8 mouse cellular contexts compared by ENCODE assay signal in the genomic region with DNA sequence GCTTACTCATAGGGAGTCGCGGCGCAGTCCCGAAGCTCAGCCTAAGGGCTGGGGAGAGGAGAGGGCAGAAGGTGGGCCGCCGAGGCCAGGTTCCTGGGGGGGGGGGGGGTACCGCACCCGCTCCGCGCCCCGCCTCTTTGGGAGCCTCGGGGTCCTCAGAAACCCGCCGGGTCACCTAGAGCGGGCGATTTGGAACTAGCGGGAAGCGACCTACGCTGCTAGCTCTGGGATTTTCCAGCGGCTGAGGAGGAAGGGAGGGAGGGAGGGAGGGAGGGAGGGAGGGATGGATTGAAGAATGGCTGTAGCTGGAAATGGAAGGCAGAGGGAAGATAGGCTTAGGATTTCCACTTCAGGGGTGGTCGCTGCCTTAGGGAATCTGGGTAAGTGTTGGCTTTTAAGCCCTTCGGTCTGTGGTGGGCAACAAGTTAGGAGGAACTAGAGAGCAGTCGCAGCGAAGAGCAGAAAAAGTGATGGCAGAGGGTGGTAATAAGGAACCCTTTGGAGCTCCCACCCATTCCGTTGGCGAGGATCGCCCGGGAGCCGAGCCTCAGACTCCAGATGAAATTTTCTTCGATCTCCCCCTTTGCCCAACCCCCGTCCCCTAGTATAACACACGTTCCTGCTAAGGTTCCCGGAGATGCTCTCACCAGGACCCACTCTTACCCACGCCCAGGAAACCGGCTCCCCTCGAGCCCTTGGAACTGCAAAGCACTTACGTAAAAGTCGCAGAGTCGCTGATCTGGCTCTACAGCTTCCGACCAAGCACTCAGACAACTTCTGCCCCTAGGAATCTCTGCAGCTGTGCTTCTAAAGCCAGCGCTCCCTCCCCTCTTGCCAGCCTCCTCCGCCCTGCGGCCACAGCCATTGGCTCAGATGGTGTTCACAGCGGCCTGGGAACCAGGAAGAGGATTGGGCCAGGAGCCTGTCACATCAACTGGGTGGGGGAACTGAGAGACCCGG. TPM values are rescaled to one million over a fixed set of nuclear protein-coding genes. Genes with fewer than 3 reads are reported as not detected.
DNase-seq lines count a peak whose midpoint lies in the region; ATAC-seq and TF ChIP-seq lines count a peak whose summit lies in the region.

A gene (minus strand): TSS at position 851 of the 960 bp plus-strand sequence.

- 13% methylated on average over 43 of the region's 45 CpGs for WGBS in hindbrain, embryonic 15.5 days

- TF ChIP-seq CTCF in gastrocnemius, adult 2 months (IDR thresholded peaks at IDR 0.05) = no peak

- H3K4me1 ChIP-seq in hindbrain, embryonic 15.5 days (replicated peaks) = no peaks in the 10 kb centered on the region

- ATAC-seq in hindbrain, embryonic 15.5 days (ENCODE audit: low FRiP score, low read depth) = peak; percentile 98

- H3K9ac ChIP-seq in hindbrain, embryonic 15.5 days = peak within 1 kb of the TSS; percentile 47

- H3K36me3 ChIP-seq in hindbrain, embryonic 15.5 days = no peaks in the 10 kb centered on the region

- H3K4me3 ChIP-seq in gastrocnemius, adult 2 months = peak within 1 kb of the TSS; percentile 82
- peak within 1 kb of the TSS; percentile 54 for H3K4me3 ChIP-seq in hindbrain, embryonic 15.5 days

- no peaks in the 10 kb centered on the region for H3K27me3 ChIP-seq in hindbrain, embryonic 15.5 days

- H3K4me2 ChIP-seq in hindbrain, embryonic 15.5 days = peak within 1 kb of the TSS; percentile 65

- intact Hi-C loops in gastrocnemius, adult 2 months (cut with DNase I) = loop anchor here (5.0 kb wide), 2 partner anchors 62 to 197 kb away; no protein-coding TSS in a partner anchor

- DNase-seq in adrenal gland, adult (ENCODE audit: inconsistent age in 2 of 2, low spot score in 1 of 2) = peak; percentile 91 to 93
- DNase-seq in cerebellum, postnatal 4 days (ENCODE audit: low spot score in 2 of 2) = peak; percentile 58 to 73
- DNase-seq in gastrocnemius, adult 2 months = peak; percentile 92
- peak; percentile 26 to 60 for DNase-seq in layer of hippocampus, postnatal 25 days (ENCODE audit: extremely low spot score in 1 of 2, low spot score in 1 of 2)
- DNase-seq in lung, postnatal 10 days = peak; percentile 94
- DNase-seq in retina, embryonic 14.5 days (ENCODE audit: low spot score) = peak; percentile 86
- DNase-seq in urinary bladder, adult 2 months (ENCODE audit: low spot score) = peak; percentile 59

- peak within 1 kb of the TSS; percentile 86 for H3K27ac ChIP-seq in gastrocnemius, adult 2 months
- H3K27ac ChIP-seq in hindbrain, embryonic 15.5 days (replicated peaks) = peak within 1 kb of the TSS; percentile 61

- no peaks in the 10 kb centered on the region for H3K9me3 ChIP-seq in hindbrain, embryonic 15.5 days

RNA-seq across cellular contexts. Expression of the gene that starts here (rescaled TPM):
- total RNA-seq in gastrocnemius, adult 2 months (2021) = 10 to 100 TPM; 11.5 to 24.7 TPM
- 32.9 and 35.6 TPM in 2 replicates for polyA plus RNA-seq in hindbrain, embryonic 15.5 days (2015; fragmentation: Nextera tagmentation; extraction: Ambion mirVana)
- 100 to 1,000 TPM; 197 to 224 TPM for total RNA-seq in layer of hippocampus, postnatal 25 days (2021)
- polyA plus RNA-seq in urinary bladder, adult 2 months (2012; rRNA removed) = 97.0 and 102 TPM in 2 replicates

Comparison
In these comparisons a context has a peak if more than half of its experiments do, and no peak if none do; other contexts are left out.
1. Peak in every context shown above with its lines: DNase-seq, ATAC-seq, H3K4me3 ChIP-seq and H3K27ac ChIP-seq.
2. RNA of the gene that starts here (total RNA-seq): 197 to 224 TPM in layer of hippocampus, postnatal 25 days; 11.5 to 24.7 TPM in gastrocnemius, adult 2 months; every median in the first group is over 4 times any median in the second.
3. DNase-seq: peak in every context shown above with its lines; median percentile 94 in lung, postnatal 10 days; 92 in adrenal gland, adult; 92 in gastrocnemius, adult 2 months; 86 in retina, embryonic 14.5 days; 66 in cerebellum, postnatal 4 days; 59 in urinary bladder, adult 2 months; 43 in layer of hippocampus, postnatal 25 days.